Mouse (Mus musculus) hindbrain, embryonic 10.5 days (tissue): ENCODE measurements around the gene Hnrnpf. TPM values are rescaled to one million over a fixed set of nuclear protein-coding genes. Genes with fewer than 3 reads are reported as not detected.
A peak's percentile ranks its signal among the peaks of the same experiment; 100 is the strongest.
"Not testable (repeated sequence)": the region's sequence is repeated elsewhere in the genome, so short reads cannot be mapped to it uniquely, and the experiment has no call there.

ENCODE experiments used
- DNase-seq: peaks from one replicate; pipeline ENCODE4 v3.0.0-alpha.2; 2017; ENCODE audit warnings: low spot score
- H3K27ac ChIP-seq: fragments of 300-500 bp; sonication (generic); 2 replicates; pipeline ENCODE4 v1.5.1; 2016; ENCODE audit warnings: mild to moderate bottlenecking, moderate library complexity
- H3K27me3 ChIP-seq: fragments of 300-500 bp; sonication (generic); 2 replicates; pipeline ENCODE4 v1.6.1; 2016; ENCODE audit warnings: mild to moderate bottlenecking; ENCODE audit not compliant: poor library complexity, insufficient read depth, severe bottlenecking
- H3K36me3 ChIP-seq: fragments of 300-500 bp; sonication (generic); 2 replicates; pipeline ENCODE4 v1.6.1; 2016; ENCODE audit warnings: mild to moderate bottlenecking, moderate library complexity
- H3K4me1 ChIP-seq: fragments of 300-500 bp; sonication (generic); replicated peaks from 2 replicates; pipeline ENCODE4 v1.6.1; 2016; ENCODE audit warnings: mild to moderate bottlenecking
- H3K4me3 ChIP-seq: fragments of 300-500 bp; sonication (generic); 2 replicates; pipeline ENCODE4 v1.5.1; 2016; ENCODE audit warnings: mild to moderate bottlenecking, moderate library complexity
- H3K9me3 ChIP-seq: fragments of 300-500 bp; sonication (generic); 2 replicates; pipeline ENCODE4 v1.6.1; 2016; ENCODE audit warnings: mild to moderate bottlenecking, moderate library complexity
- WGBS: fragments of 180-500 bp; shearing (Covaris S2); methylation state at CpG from one replicate; pipeline ENCODE4 v1.1.7; 2016; 5-methylcytosine and 5-hydroxymethylcytosine counted together
- polyA plus RNA-seq: library from polyadenylated mRNA; unstranded; fragments of >200 nt; fragmentation: Nextera tagmentation; extraction: Ambion mirVana; gene quantifications from 2 replicates; pipeline ENCODE4 v1.2.1, GENCODE M21; 2016

Gene Hnrnpf
- 559 and 788 TPM in 2 replicates for polyA plus RNA-seq

DNA sequence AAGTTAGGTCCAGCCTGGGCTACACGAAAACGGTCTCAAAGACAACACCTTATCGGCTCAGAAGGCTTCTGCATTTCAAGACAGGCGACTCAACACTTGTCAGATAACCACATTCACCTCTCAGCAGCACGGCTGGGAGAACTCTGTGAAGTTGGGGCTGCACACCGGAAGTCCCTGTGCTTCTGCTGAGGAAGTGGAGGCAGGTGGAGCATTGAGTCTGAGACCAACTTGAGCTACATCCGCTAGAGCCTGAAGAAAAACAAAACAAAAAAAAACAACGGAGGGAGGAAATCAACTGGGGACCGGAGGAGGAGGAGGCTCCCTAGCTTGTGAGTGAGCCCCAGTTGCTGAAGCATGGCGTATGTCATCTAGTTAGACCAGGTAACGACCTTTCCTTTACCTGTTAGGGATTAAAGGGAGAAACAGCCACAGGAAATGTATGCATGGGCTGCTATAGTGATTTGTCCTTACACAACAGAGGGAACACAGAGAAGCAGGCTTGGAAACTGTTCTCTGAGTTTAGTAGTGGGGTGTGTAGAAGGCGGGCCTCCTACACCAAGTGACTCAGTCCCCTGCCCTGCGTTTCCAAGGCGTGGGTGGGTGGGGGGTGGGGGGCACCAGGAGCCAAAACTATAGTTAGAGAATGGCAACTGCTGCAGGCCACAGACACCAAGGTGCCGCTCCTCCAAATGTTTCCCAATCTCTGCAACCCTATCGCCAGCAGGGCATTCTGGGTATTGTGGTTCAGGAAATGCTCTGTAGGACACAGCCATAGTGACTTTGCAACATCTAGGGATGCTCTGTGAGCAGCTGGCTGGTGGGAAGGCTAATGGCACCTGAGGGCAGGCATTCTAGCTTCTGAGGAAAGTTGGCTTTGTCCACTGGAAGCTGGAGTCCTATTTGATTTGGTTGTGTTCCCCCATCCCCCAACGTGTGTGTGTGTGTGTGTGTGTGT lies at the start of gene Hnrnpf:
TSS of gene Hnrnpf (plus strand) at position 199 of the 955 bp plus-strand sequence.
- H3K27ac ChIP-seq: no peak within 1 kb of the TSS
- no peaks in the 10 kb centered on the region for H3K36me3 ChIP-seq
- no peak for DNase-seq
- H3K9me3 ChIP-seq: no peaks in the 10 kb centered on the region
- H3K4me1 ChIP-seq: peaks cover 3% of the 10 kb centered on the region
- no peaks in the 10 kb centered on the region for H3K27me3 ChIP-seq
- no peak within 1 kb of the TSS for H3K4me3 ChIP-seq
- 81% methylated on average over 17 of the region's 17 CpGs for WGBS

DNA sequence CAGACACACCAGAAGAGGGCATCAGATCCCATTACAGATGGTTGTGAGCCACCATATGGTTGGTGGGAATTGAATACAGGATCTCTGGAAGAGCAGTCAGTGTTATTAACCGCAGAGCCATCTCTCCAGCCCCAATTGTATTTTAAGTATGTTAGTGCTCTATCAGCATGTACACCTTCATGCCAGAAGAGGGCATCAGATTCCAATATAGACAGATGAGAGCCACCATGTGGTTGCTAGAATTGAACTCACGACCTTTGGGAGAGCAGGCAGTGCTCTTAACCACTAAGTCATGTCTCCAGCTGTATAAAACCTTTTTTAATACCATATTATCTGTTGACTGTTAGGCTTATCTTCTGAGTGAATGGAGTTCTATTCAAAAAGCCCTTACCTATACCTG lies 48.4 kb upstream of the Hnrnpf start:
- H3K4me3 ChIP-seq: no peak overlapping the region
- no peaks in the 10 kb centered on the region for H3K4me1 ChIP-seq
- H3K27ac ChIP-seq: no peak overlapping the region
- WGBS: 58% methylated on average over 2 of the region's 2 CpGs
- H3K9me3 ChIP-seq: no peaks in the 10 kb centered on the region
- DNase-seq: no peak
- no peaks in the 10 kb centered on the region for H3K27me3 ChIP-seq
- peaks cover 31% of the 10 kb centered on the region for H3K36me3 ChIP-seq

DNA sequence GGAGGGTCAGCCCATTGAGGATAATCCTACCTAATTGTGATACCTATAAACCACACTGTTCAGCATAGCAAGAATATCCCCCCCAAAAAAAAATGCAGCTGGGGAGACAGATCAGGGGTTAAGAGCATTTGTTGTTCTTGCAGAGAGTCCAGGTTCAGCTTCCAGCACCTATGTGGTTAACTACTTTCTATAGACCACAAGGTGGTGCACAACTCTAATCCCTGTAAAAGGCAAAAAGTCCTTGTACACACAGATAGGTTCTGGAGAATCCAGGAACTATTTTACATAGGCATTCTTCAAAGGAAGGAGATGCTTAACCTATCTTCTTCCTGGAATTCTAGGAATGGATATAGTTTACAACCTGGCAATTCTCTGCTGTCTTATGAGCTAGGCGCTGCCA lies 42.1 kb upstream of the Hnrnpf start:
- Histone ChIP-seq H3K27ac (no peak overlapping the region), H3K9me3 (no peaks in the 10 kb centered on the region), H3K36me3 (no peaks in the 10 kb centered on the region), H3K4me1 (peaks cover under 1% of the 10 kb centered on the region; the same call in 1 of the 2 replicates), H3K4me3 (no peak overlapping the region), H3K27me3 (no peaks in the 10 kb centered on the region)
- DNase-seq: no peak
- WGBS: 90% methylated on average over 1 of the region's 1 CpGs

DNA sequence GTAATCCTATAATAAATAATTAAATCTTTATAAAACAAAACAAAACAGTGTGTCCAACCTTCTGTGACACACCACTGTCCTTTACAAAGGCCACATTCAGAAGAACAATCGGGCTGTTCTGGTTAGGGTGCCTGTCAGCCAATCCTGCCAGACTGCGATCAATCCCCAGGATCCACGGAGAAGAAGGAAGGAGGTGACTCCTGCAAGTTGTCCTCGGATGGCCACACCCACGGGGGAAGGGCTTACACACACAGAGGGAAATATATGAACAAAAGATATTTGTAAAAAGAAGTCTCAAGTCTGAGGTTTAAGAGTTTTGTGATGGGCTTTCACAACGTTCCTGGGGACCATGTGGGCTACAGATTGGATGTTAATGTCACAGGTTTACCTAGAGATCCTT lies 38.3 kb upstream of the Hnrnpf start, which contains the start of gene Zfp239:
TSS of gene Zfp239 (plus strand) at position 253 of the 400 bp plus-strand sequence.
- WGBS: 70% methylated on average over 6 of the region's 6 CpGs
- no peaks in the 10 kb centered on the region for H3K27me3 ChIP-seq
- peaks cover 8% of the 10 kb centered on the region for H3K4me1 ChIP-seq
- H3K9me3 ChIP-seq: no peaks in the 10 kb centered on the region
- H3K36me3 ChIP-seq: no peaks in the 10 kb centered on the region
- peak within 1 kb of the TSS; percentile 71 for H3K4me3 ChIP-seq
- peak within 1 kb of the TSS; percentile 88 for H3K27ac ChIP-seq
- no peak for DNase-seq

DNA sequence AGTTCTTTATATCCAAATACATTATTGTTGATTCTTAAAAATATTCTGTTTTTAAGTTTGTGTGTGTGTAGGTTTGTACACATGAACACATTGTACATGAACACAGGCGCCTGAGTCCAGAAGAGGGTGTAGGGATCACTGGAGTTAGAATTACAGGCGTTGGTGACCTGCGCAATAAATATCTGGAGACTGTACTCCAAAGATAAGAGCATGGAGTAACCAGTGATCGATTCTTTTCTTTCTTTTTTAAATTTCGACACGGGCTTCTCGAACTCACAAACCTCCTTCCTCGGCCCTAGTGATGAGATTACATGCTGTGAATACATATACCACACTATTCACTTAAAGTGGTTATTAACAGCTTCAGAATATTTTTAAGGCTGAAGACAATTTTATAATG lies 37.7 kb upstream of the Hnrnpf start:
- H3K27ac ChIP-seq: peak overlapping the region; percentile 88
- no peaks in the 10 kb centered on the region for H3K27me3 ChIP-seq
- no peaks in the 10 kb centered on the region for H3K36me3 ChIP-seq
- H3K4me1 ChIP-seq: peaks cover 8% of the 10 kb centered on the region
- H3K9me3 ChIP-seq: no peaks in the 10 kb centered on the region
- peak overlapping the region; percentile 71 for H3K4me3 ChIP-seq
- no peak for DNase-seq
- WGBS: 79% methylated on average over 8 of the region's 8 CpGs

DNA sequence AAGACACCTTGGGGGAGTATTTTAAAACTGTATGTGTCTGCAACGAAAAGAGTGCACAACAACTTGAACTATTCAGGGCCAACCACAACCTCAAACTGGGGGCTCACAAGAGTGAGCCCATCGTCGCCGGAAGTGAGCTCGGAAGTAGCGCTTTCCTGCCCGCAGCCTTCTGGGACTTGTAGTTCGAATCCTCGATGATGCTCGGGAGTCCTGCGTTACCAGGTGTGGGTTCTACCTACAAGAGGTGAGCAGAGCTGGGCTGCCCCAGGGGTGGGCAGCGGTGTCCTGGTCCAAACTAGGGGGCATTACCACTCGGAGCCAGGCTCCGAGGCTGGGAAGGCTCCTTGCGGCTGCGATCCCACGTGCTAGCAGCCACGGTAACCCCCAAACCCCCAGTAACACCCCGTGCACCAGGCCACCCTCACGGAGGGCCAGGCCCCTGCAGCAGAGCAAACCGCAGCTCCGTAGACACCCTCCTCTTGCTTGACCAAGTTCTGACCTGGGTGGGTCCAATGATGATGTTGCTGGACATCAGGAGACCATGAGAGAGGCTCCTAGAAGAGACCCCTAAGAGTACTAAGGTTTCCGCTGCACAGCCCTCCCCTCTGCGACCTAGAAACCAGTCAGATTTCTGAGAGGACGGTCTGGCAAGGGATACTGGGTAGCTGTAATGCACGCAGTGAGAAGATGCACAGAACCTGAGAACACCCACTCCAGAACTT lies 37.1 kb upstream of the Hnrnpf start:
- Histone ChIP-seq H3K36me3 (no peaks in the 10 kb centered on the region), H3K27ac (peak overlapping the region; percentile 88), H3K4me3 (peak overlapping the region; percentile 71), H3K27me3 (no peaks in the 10 kb centered on the region), H3K9me3 (no peaks in the 10 kb centered on the region), H3K4me1 (peaks cover 8% of the 10 kb centered on the region)
- WGBS: 5% methylated on average over 26 of the region's 26 CpGs
- peak; percentile 70 for DNase-seq

DNA sequence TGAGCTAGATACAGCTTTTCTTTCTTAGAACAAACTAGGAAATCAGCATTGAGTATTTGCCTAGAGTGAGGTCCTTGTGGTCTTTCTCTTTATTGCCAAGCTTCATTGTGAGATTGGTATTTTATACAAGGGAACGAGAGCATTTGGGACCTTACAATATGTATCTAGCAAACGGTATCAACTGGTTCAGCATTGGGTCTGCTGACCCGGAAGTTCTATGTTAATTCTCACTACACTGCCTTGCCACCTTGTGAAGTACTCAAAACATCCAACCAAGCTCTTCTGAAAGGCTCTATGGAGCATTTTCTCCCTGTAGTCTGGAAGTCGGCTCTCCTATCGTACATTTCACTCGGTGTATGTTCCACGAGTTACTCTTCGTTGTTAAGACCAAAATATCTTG lies 36.4 kb upstream of the Hnrnpf start:
- WGBS: 93% methylated on average over 8 of the region's 8 CpGs
- no peak overlapping the region for H3K27ac ChIP-seq

DNA sequence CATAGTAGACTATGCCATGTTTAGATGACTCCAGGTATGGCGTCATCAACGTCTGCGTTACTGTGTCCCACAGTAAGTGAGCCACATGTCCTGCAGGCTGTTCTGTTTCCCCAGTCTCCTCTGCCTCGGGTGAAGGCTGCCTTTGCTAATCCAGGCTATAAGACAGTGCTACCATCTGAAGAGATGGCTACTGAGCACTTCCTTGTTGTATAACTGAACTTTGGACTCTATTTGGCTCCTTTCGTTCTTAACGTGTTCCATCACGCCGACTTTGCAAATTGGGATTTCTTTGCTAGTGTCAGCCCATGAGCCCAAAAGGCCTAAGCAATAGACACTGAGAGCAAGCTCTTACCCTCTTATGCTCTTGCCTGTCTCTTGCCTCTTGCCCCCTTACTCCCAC lies 31.9 kb upstream of the Hnrnpf start:
- Histone ChIP-seq H3K27me3 (no peaks in the 10 kb centered on the region), H3K27ac (no peak overlapping the region), H3K4me3 (no peak overlapping the region), H3K36me3 (peaks cover 21% of the 10 kb centered on the region), H3K4me1 (peaks cover 5% of the 10 kb centered on the region), H3K9me3 (no peaks in the 10 kb centered on the region)
- WGBS: 95% methylated on average over 8 of the region's 8 CpGs
- no peak for DNase-seq

More for the DNA sequence above, 36.4 kb upstream of the Hnrnpf start:
- DNase-seq: no peak
- Histone ChIP-seq H3K4me3 (peak overlapping the region; percentile 71), H3K27me3 (no peaks in the 10 kb centered on the region), H3K36me3 (no peaks in the 10 kb centered on the region), H3K9me3 (no peaks in the 10 kb centered on the region), H3K4me1 (peaks cover 8% of the 10 kb centered on the region)

DNA sequence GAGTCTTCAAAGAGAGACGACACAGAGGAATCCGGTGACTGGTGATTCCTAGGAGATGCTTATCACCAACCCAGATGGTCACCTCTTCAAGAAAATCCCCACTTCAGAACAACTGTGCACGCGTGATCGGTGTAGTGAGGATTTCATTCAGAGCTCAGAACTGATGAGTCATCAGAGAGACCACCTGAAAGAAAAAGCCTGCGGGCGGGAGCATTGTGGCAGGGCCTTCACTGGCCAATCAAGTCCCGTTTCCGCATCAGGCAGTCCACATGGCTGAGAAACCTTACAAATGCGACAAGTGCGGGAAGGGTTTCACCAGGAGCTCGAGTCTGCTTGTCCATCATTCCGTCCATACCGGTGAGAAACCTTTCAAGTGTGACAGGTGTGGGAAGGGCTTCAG lies 29.1 kb upstream of the Hnrnpf start:
- Histone ChIP-seq H3K4me1 (no peaks in the 10 kb centered on the region), H3K36me3 (peaks cover 21% of the 10 kb centered on the region), H3K4me3 (no peak overlapping the region), H3K9me3 (no peaks in the 10 kb centered on the region), H3K27me3 (no peaks in the 10 kb centered on the region), H3K27ac (no peak overlapping the region)
- no peak for DNase-seq
- 82% methylated on average over 14 of the region's 14 CpGs for WGBS

DNA sequence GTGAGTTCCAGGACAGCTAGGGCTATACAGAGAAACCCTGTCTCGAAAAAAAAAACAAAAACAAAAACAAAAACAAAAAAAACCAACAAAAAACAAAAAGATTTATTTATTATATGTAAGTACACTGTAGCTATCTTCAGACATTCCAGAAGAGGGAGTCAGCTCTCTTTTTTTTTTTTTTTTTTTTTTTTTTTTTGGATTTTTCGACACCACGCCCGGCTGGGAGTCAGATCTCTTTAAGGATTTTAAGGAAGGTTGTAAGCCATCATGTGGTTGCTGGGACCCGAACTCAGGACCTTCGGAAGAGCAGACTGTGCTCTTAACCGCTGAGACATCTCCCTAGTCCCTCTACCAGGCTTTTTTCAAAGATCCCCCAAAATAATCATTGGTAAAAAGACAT lies 26.7 kb upstream of the Hnrnpf start:
- H3K36me3 ChIP-seq: peaks cover 21% of the 10 kb centered on the region
- DNase-seq, H3K4me3 ChIP-seq, H3K4me1 ChIP-seq, H3K27me3 ChIP-seq, H3K27ac ChIP-seq, H3K9me3 ChIP-seq: not testable (repeated sequence)
- 84% methylated on average over 7 of the region's 7 CpGs for WGBS

DNA sequence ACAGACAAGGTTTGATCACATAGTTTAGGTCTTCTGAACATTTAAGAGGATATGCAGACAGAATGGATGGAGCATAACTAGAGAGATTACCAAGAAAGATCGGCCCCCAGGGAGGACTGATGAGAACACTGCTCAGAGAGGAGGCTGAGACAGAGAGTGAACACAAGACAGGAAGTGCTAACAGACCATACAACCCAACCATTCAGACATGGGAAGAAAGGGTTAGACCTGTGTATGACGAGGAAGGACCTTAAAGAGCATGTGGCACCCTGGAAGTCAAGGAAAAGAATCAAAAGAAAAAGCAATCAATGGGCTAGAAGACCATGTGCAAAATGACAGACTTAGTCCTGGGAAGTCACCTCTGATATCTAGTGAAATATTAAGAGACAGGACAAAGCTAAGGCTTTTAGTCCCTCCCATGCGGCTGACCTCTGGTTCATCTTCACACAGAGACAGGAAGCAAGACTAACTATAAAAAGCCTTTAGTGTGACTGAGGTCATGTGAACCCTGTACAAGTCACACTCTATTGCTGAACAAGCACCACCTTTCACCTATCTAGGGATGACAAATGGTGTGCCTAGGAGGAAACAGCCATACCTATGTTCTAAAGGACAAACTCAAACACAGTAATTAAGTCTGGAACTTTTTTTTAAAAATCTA lies 25.4 kb upstream of the Hnrnpf start:
- DNase-seq: no peak
- no peaks in the 10 kb centered on the region for H3K27me3 ChIP-seq
- WGBS: 81% methylated on average over 3 of the region's 3 CpGs

DNA sequence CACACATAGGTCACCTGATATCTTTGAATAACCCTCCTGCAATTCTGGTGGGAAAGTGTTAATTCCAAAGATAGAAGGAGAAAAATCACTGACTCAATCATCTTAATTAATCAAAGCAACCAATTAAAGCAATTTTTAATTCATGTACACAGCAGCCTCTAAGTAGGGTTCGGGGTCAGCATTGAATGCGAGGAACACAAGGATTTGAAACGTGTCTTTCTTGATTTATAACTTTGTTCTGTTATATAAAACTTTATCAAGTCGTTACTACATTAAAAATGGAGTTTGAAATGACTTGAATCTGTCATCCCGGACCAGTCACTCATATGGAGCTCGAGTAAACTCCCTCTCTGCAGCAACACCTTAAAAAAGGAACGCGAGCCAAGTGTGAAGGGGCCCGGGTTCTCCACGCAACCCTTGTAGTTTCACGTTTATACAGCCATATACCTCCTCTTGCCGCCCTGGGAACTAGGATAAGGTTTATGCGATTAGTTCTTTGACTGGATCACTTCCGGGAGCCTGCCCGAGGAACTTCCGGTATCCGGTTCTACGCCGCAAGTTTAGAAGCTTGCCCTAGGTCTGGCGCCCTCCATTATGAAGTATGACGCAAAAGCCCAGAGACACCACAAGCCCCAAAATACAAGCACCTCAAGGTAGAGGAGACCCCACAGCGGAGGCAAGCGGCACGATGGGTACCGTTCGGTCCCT lies 21.3 kb upstream of the Hnrnpf start:
- Histone ChIP-seq H3K4me1 (peaks cover 12% of the 10 kb centered on the region), H3K27ac (peak overlapping the region; percentile 98), H3K36me3 (no peaks in the 10 kb centered on the region), H3K9me3 (no peaks in the 10 kb centered on the region), H3K27me3 (no peaks in the 10 kb centered on the region), H3K4me3 (peak overlapping the region; percentile 61)
- DNase-seq: peak; percentile 92
- WGBS: 13% methylated on average over 26 of the region's 26 CpGs

More for the DNA sequence above, 25.4 kb upstream of the Hnrnpf start:
- Histone ChIP-seq H3K9me3 (no peaks in the 10 kb centered on the region), H3K4me1 (no peaks in the 10 kb centered on the region), H3K27ac (no peak overlapping the region), H3K4me3 (no peak overlapping the region), H3K36me3 (peaks cover 21% of the 10 kb centered on the region)
